34 mouse cellular contexts compared by ENCODE assay signal in genomic region chr1:58775361-58775760, GRCm38 (mm10).
"Had no signal": no experiment of that assay in that cellular context is flagged by ENCODE, and none has a peak within 500 bp of the region (broad histone marks: within the 10 kb centered on the region; RNA-seq: fewer than 3 reads in every experiment).

No protein-coding gene starts in this region.

- H3K27me3 ChIP-seq: heart, embryonic 12.5 days; heart, embryonic 13.5 days; heart, embryonic 15.5 days; hindbrain, embryonic 12.5 days; hindbrain, embryonic 13.5 days; hindbrain, embryonic 15.5 days; intestine, embryonic 15.5 days; kidney, embryonic 15.5 days had no signal

- H3K36me3 ChIP-seq: heart, embryonic 10.5 days; heart, embryonic 12.5 days; heart, embryonic 13.5 days; heart, embryonic 15.5 days; hindbrain, embryonic 10.5 days; hindbrain, embryonic 12.5 days; hindbrain, embryonic 13.5 days; hindbrain, embryonic 15.5 days; intestine, embryonic 15.5 days; kidney, embryonic 15.5 days had no signal

- ATAC-seq: hindbrain, embryonic 16.5 days; hindbrain, postnatal 0 days; inflammation-experienced regulatory T-cells, adult 6 months; intestine, embryonic 15.5 days; intestine, embryonic 16.5 days; intestine, postnatal 0 days had no signal

- H3K9ac ChIP-seq: heart, embryonic 12.5 days; heart, embryonic 13.5 days; heart, embryonic 15.5 days; hindbrain, embryonic 12.5 days; hindbrain, embryonic 13.5 days; hindbrain, embryonic 14.5 days; hindbrain, embryonic 15.5 days; intestine, embryonic 15.5 days; kidney, embryonic 15.5 days had no signal

- H3K4me1 ChIP-seq: heart, embryonic 10.5 days; heart, embryonic 12.5 days; heart, embryonic 13.5 days; heart, embryonic 15.5 days; hindbrain, embryonic 10.5 days; hindbrain, embryonic 12.5 days; hindbrain, embryonic 13.5 days; hindbrain, embryonic 15.5 days; intestine, embryonic 15.5 days had no signal

- H3K27ac ChIP-seq: heart, embryonic 10.5 days; heart, embryonic 13.5 days; heart, embryonic 15.5 days; hindbrain, embryonic 10.5 days; hindbrain, embryonic 12.5 days; hindbrain, embryonic 13.5 days; hindbrain, embryonic 14.5 days; hindbrain, embryonic 15.5 days; hindbrain, postnatal 0 days; intestine, embryonic 15.5 days; kidney, embryonic 15.5 days; kidney, postnatal 0 days; layer of hippocampus, adult 2 months had no signal

- DNase-seq: heart, postnatal 10 days; heart, postnatal 14 days; heart, postnatal 36 days; heart, postnatal 4 days; kidney, adult 11 months; kidney, adult 18-20 months; kidney, adult 2 months; kidney, adult 8-10 months; kidney, adult 9 months; kidney, postnatal 10 days; kidney, postnatal 14 days; kidney, postnatal 25 days; kidney, postnatal 36 days; kidney, postnatal 4 days; layer of hippocampus, adult 9-11 months; layer of hippocampus, postnatal 36 days had no signal

- H3K4me3 ChIP-seq: heart, embryonic 10.5 days; heart, embryonic 12.5 days; heart, embryonic 13.5 days; heart, embryonic 15.5 days; hindbrain, embryonic 10.5 days; hindbrain, embryonic 12.5 days; hindbrain, embryonic 13.5 days; hindbrain, embryonic 15.5 days; intestine, embryonic 15.5 days; kidney, embryonic 15.5 days; layer of hippocampus, adult 2 months had no signal
